Mouse (Mus musculus) liver, adult 2 months (tissue): ENCODE data around the gene Drd1. TPM values are rescaled to one million over a fixed set of nuclear protein-coding genes. Genes with fewer than 3 reads are reported as not detected.

Source experiments
- DNase-seq: peaks from one replicate; pipeline ENCODE4 v3.0.0-alpha.2; 2011; ENCODE audit warnings: low read depth, low spot score; ENCODE audit errors: extremely low read depth
- H3K27ac ChIP-seq: fragments of 200-500 bp; replicated peaks from 2 replicates; pipeline ENCODE4 v1.5.1; 2012; ENCODE audit warnings: low read depth, mild to moderate bottlenecking, control low read depth, inconsistent platforms, low read length; ENCODE audit not compliant: insufficient read depth
- H3K27me3 ChIP-seq: fragments of 200-500 bp; 2 replicates; pipeline ENCODE4 v1.6.1; 2012; ENCODE audit warnings: mild to moderate bottlenecking, moderate library complexity, low read length, inconsistent platforms; ENCODE audit not compliant: control insufficient read depth, insufficient read depth
- H3K36me3 ChIP-seq: fragments of 200-500 bp; 2 replicates; pipeline ENCODE4 v1.6.1; 2012; ENCODE audit warnings: low read length, inconsistent platforms; ENCODE audit not compliant: control insufficient read depth, insufficient read depth
- H3K4me1 ChIP-seq: fragments of 200-500 bp; 2 replicates; pipeline ENCODE4 v1.6.1; 2011; ENCODE audit warnings: low read length; ENCODE audit not compliant: control insufficient read depth, insufficient read depth
- H3K4me3 ChIP-seq: fragments of 200-500 bp; 2 replicates; pipeline ENCODE4 v1.5.1; 2011; ENCODE audit warnings: low read depth, mild to moderate bottlenecking, control low read depth, low read length, moderate library complexity; ENCODE audit not compliant: insufficient read depth
- H3K79me2 ChIP-seq: fragments of 200-500 bp; 2 replicates; pipeline ENCODE4 v1.6.1; 2012; ENCODE audit warnings: inconsistent platforms, mild to moderate bottlenecking, low read length, moderate library complexity; ENCODE audit not compliant: control insufficient read depth, insufficient read depth
- H3K9ac ChIP-seq: fragments of 200-500 bp; 2 replicates; pipeline ENCODE4 v1.6.1; 2012; ENCODE audit warnings: low read depth, mild to moderate bottlenecking, control low read depth, inconsistent platforms, low read length
- CTCF ChIP-seq: fragments of 200-500 bp; IDR thresholded peaks from 2 replicates; pipeline ENCODE4 v1.5.1; 2011; ENCODE audit warnings: low read depth, low read length, control low read depth
- POLR2A ChIP-seq: fragments of 200-500 bp; IDR thresholded peaks from 2 replicates; pipeline ENCODE4 v1.6.1; 2011; ENCODE audit warnings: low read length, control low read depth; ENCODE audit not compliant: insufficient read depth; ENCODE audit errors: extremely low read depth
- WGBS: fragments of 180-500 bp; shearing (Covaris S2); methylation state at CpG from one replicate; pipeline ENCODE4 v1.1.7; 2018; 5-methylcytosine and 5-hydroxymethylcytosine counted together
- polyA plus RNA-seq: library from polyadenylated mRNA; depleted of rRNA; stranded (reverse); fragments of >200 nt; gene quantifications from 2 replicates; pipeline ENCODE4 v1.2.3, GENCODE M21; 2012; rRNA removed
- total RNA-seq: library from RNA; depleted of rRNA; stranded (reverse); fragments of >200 nt; gene quantifications from 2 replicates; pipeline ENCODE4 v1.2.3, GENCODE M21; 2014; rRNA removed

Drd1 gene
- not detected in 2 replicates for total RNA-seq
- polyA plus RNA-seq = not detected in 2 replicates

DNA sequence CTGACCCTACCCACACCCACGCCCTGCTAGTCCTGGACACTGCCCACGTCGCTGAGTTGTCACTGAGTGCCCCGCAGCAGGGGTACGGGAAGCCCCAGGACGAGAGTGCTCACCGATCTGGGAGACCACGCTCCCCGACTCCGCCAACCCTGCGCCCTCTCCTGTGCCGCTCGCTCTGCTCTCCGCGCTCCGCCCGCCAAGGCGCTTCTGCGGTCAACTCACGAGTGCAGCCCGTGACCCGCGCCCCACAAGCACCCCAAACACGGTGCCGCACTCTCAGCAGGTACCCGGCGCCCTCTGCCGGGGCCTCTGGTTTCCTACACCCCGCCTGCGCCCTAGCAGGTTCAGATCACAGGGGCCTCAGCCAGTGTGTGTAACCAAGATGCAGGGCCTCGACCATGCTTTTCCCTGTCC lies at the start of gene Drd1:
TSS of gene Drd1 (minus strand) at position 258 of the 414 bp plus-strand sequence.
- no peak within 1 kb of the TSS for H3K4me3 ChIP-seq
- H3K9ac ChIP-seq = no peak within 1 kb of the TSS
- peak; percentile 68 for TF ChIP-seq CTCF
- no peak for TF ChIP-seq POLR2A
- H3K27ac ChIP-seq = no peak within 1 kb of the TSS
- H3K4me1 ChIP-seq = no peaks in the 10 kb centered on the region
- H3K27me3 ChIP-seq = peaks cover 11% of the 10 kb centered on the region
- no peak for DNase-seq
- H3K36me3 ChIP-seq = no peaks in the 10 kb centered on the region
- 3% methylated on average over 31 of the region's 31 CpGs for WGBS
- no peaks in the 10 kb centered on the region for H3K79me2 ChIP-seq

- no peak overlapping the region for H3K4me3 ChIP-seq
- H3K36me3 ChIP-seq = peaks cover 55% of the 10 kb centered on the region
- H3K9ac ChIP-seq = no peak overlapping the region
- H3K79me2 ChIP-seq = no peaks in the 10 kb centered on the region
- no peak overlapping the region for H3K27ac ChIP-seq
- H3K4me1 ChIP-seq = peaks cover 4% of the 10 kb centered on the region
- no peak for TF ChIP-seq POLR2A
- no peak for TF ChIP-seq CTCF
- H3K27me3 ChIP-seq = no peaks in the 10 kb centered on the region
- DNase-seq = no peak
- WGBS = 91% methylated on average over 10 of the region's 10 CpGs
Observed at GRCm38 (mm10) chr13:54103866-54104265, 48.4 kb upstream of the Drd1 start.

DNA sequence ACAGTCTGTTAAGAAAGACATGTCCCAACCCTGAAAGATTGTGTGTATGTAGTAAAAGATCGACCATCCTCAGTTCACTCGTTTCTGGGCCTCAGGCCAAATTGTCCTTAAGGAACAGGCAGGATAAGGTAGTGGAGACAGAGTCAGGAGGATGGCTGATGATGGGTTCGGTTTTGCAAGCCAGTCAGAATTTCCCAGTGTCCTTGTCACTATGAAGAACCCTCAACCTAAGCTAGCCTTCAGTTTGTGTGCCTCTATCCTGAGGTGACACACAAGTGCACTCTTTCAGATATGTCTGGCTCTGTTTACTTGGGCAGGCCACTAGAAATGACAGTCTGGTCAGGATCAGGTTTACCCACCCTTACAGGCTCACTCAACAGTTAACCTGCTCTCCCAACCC lies 47.8 kb upstream of the Drd1 start:
- DNase-seq = no peak
- H3K79me2 ChIP-seq = no peaks in the 10 kb centered on the region
- H3K36me3 ChIP-seq = peaks cover 58% of the 10 kb centered on the region
- TF ChIP-seq POLR2A (no peak), CTCF (no peak)
- peaks cover 4% of the 10 kb centered on the region for H3K4me1 ChIP-seq
- H3K9ac ChIP-seq = no peak overlapping the region
- H3K27ac ChIP-seq = no peak overlapping the region
- H3K27me3 ChIP-seq = no peaks in the 10 kb centered on the region
- H3K4me3 ChIP-seq = no peak overlapping the region
- 70% methylated on average over 3 of the region's 3 CpGs for WGBS

- WGBS = 97% methylated on average over 3 of the region's 3 CpGs
- no peak overlapping the region for H3K9ac ChIP-seq
- TF ChIP-seq POLR2A (no peak), CTCF (no peak)
- H3K4me3 ChIP-seq = no peak overlapping the region
- H3K36me3 ChIP-seq = peaks cover 62% of the 10 kb centered on the region
- peaks cover 4% of the 10 kb centered on the region for H3K4me1 ChIP-seq
- H3K79me2 ChIP-seq = no peaks in the 10 kb centered on the region
- DNase-seq = no peak
- H3K27ac ChIP-seq = no peak overlapping the region
- H3K27me3 ChIP-seq = no peaks in the 10 kb centered on the region
Observed at GRCm38 (mm10) chr13:54102061-54102460, 46.6 kb upstream of the Drd1 start.

DNA sequence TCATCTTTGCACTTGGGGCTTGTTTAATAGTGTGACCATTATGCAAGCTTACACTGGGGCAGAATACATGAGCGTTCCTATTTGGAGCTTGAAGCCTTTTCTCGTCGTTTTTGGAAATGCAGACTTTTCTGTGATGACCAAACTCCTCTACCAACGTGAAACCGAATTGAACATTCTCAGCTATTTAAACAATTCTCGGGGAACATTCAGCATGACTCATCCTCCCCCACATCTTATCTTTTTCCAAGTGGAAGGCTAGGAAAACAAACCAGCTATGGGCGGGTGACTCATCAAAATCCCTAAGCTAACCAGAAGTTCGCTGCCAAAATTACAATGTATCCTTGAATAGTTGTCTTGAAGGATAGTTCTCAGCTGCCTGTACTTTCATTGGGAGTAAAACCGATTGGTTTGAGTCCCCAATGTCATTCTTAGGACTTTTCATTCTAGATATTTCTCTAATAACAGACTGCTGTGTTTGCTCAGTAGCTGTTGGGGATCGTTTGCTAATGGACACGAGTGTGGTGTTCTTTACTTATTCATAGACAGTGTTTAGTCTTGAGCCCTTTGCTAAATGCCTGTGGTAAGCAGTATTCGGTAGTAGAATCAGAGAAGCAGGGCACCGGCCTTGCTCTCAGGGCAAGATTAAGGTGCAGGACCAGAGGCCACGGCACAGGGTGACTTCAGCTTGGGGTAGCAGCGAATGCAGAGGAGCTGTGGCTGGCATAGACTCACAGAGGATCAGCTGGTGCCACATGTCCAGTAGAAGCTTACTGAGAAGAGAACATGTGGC lies 45.7 kb upstream of the Drd1 start:
- Histone ChIP-seq H3K79me2 (no peaks in the 10 kb centered on the region), H3K27me3 (no peaks in the 10 kb centered on the region), H3K4me3 (no peak overlapping the region), H3K9ac (no peak overlapping the region), H3K36me3 (peaks cover 62% of the 10 kb centered on the region), H3K27ac (peak overlapping the region; percentile 26), H3K4me1 (peaks cover 4% of the 10 kb centered on the region)
- WGBS = 41% methylated on average over 15 of the region's 15 CpGs
- peak; percentile 44 for DNase-seq
- TF ChIP-seq POLR2A (no peak), CTCF (no peak)

- no peaks in the 10 kb centered on the region for H3K79me2 ChIP-seq
- TF ChIP-seq CTCF = no peak
- TF ChIP-seq POLR2A = no peak
- 92% methylated on average over 6 of the region's 6 CpGs for WGBS
Observed at GRCm38 (mm10) chr13:54097797-54098196, 42.3 kb upstream of the Drd1 start.

More at GRCm38 (mm10) chr13:54097797-54098196, 42.3 kb upstream of the Drd1 start:
- H3K27me3 ChIP-seq = no peaks in the 10 kb centered on the region
- no peak overlapping the region for H3K27ac ChIP-seq
- peaks cover 4% of the 10 kb centered on the region for H3K4me1 ChIP-seq
- DNase-seq = no peak
- H3K9ac ChIP-seq = no peak overlapping the region
- H3K4me3 ChIP-seq = no peak overlapping the region
- peaks cover 63% of the 10 kb centered on the region for H3K36me3 ChIP-seq
